ENCODE assay signal across 26 mouse cellular contexts in genomic region chr9:7990897-7991296, GRCm38 (mm10). TPM values are rescaled to one million over a fixed set of nuclear protein-coding genes. Genes with fewer than 3 reads are reported as not detected.
DNase-seq lines count a peak whose midpoint lies in the region; ATAC-seq and TF ChIP-seq lines count a peak whose summit lies in the region.
"Had no signal": no experiment of that assay in that cellular context is flagged by ENCODE, and none has a peak within 500 bp of the region (broad histone marks: within the 10 kb centered on the region; RNA-seq: fewer than 3 reads in every experiment).

No protein-coding gene starts in this region.

- peak overlapping the region; percentile 31 for H3K27ac ChIP-seq in gastrocnemius, adult 2 months
- no peak overlapping the region for H3K27ac ChIP-seq in lung, embryonic 14.5 days (ENCODE audit: low read depth)
- H3K27ac ChIP-seq: forebrain, embryonic 13.5 days; heart, embryonic 15.5 days; hindbrain, embryonic 14.5 days; midbrain, embryonic 12.5 days; neural tube, embryonic 15.5 days had no signal

- H3K9me3 ChIP-seq in lung, embryonic 14.5 days (ENCODE audit: low read depth, low read length), result no peaks in the 10 kb centered on the region
- H3K9me3 ChIP-seq: forebrain, embryonic 13.5 days; heart, embryonic 15.5 days; limb, embryonic 15.5 days; midbrain, embryonic 12.5 days; neural tube, embryonic 15.5 days had no signal

- no peak for ATAC-seq in lung, embryonic 14.5 days (ENCODE audit: insufficient read depth)
- ATAC-seq: forebrain, embryonic 13.5 days; inflammation-experienced regulatory T-cells, adult 6 months had no signal

- H3K4me2 ChIP-seq in lung, embryonic 14.5 days, result no peak overlapping the region
- H3K4me2 ChIP-seq: forebrain, embryonic 13.5 days; heart, embryonic 15.5 days; hindbrain, embryonic 14.5 days; limb, embryonic 15.5 days; midbrain, embryonic 12.5 days; neural tube, embryonic 15.5 days had no signal

- no peaks in the 10 kb centered on the region for H3K4me1 ChIP-seq in lung, embryonic 14.5 days (ENCODE audit: insufficient read depth)
- peaks cover 6% of the 10 kb centered on the region; the same call in 1 of the 2 replicates for H3K4me1 ChIP-seq in lung, adult 2 months (ENCODE audit: control insufficient read depth, insufficient read depth, low read length)
- H3K4me1 ChIP-seq: midbrain, embryonic 12.5 days; neural tube, embryonic 15.5 days had no signal

- H3K4me3 ChIP-seq in gastrocnemius, adult 2 months, result no peak overlapping the region
- H3K4me3 ChIP-seq in lung, embryonic 14.5 days (ENCODE audit: low read depth, low read length), result no peak overlapping the region
- no peak overlapping the region for H3K4me3 ChIP-seq in lung, adult 2 months (replicated peaks; ENCODE audit: extremely low read depth, low read depth, low read length)
- H3K4me3 ChIP-seq: erythroblast, embryonic 14.5 days; forebrain, embryonic 13.5 days; heart, embryonic 15.5 days; limb, embryonic 15.5 days; midbrain, embryonic 12.5 days; neural tube, embryonic 15.5 days had no signal

- 74% methylated on average over 4 of the region's 4 CpGs for WGBS in lung, embryonic 14.5 days
- WGBS in lung, adult 2 months, result 61% methylated on average over 4 of the region's 4 CpGs

- no peaks in the 10 kb centered on the region for H3K27me3 ChIP-seq in lung, embryonic 14.5 days (ENCODE audit: insufficient read depth, low read length)
- H3K27me3 ChIP-seq: forebrain, embryonic 13.5 days; heart, embryonic 15.5 days; limb, embryonic 15.5 days; midbrain, embryonic 12.5 days; neural tube, embryonic 15.5 days had no signal

- no peak for TF ChIP-seq POLR2A in lung, adult 2 months (IDR thresholded peaks at IDR 0.05; ENCODE audit: borderline replicate concordance, extremely low read depth, low read depth, low read length)

- TF ChIP-seq CTCF in gastrocnemius, adult 2 months (IDR thresholded peaks at IDR 0.05), result no peak
- no peak for TF ChIP-seq CTCF in lung, embryonic 14.5 days (IDR thresholded peaks at IDR 0.05; ENCODE audit: low read depth)
- TF ChIP-seq CTCF in lung, adult 2 months (IDR thresholded peaks at IDR 0.05; ENCODE audit: insufficient read depth, low read length), result no peak

- peaks cover 41% of the 10 kb centered on the region for H3K36me3 ChIP-seq in lung, embryonic 14.5 days (ENCODE audit: insufficient read depth)
- H3K36me3 ChIP-seq: neural tube, embryonic 15.5 days had no signal

- intact Hi-C loops in gastrocnemius, adult 2 months (cut with DNase I), result no loop called here

- peak; percentile 40 for DNase-seq in gastrocnemius, adult 2 months
- DNase-seq in gastrocnemius, postnatal 10 days, result no peak
- DNase-seq in lung, embryonic 14.5 days, result peak; percentile 21
- no peak for DNase-seq in lung, adult 2 months
- DNase-seq in adipocyte (ENCODE audit: low spot score), result peak; percentile 51
- peak; percentile 80 for DNase-seq in fat pad, adult 2 months (ENCODE audit: extremely low read depth, low read depth, low spot score)
- no peak for DNase-seq in right cerebral cortex, adult 2 months (ENCODE audit: low spot score in 2 of 2)
- DNase-seq: cerebellum, adult 11-12 months; cerebellum, postnatal 10 days; heart, postnatal 4 days; kidney, adult 18-20 months; kidney, postnatal 4 days; left cerebral cortex, postnatal 4 days; right cerebral cortex, adult 18-20 months; thymus, adult 18-20 months; thymus, postnatal 36 days had no signal

- H3K9ac ChIP-seq in lung, embryonic 14.5 days, result no peak overlapping the region
- H3K9ac ChIP-seq: forebrain, embryonic 13.5 days; heart, embryonic 15.5 days; hindbrain, embryonic 14.5 days; limb, embryonic 15.5 days; midbrain, embryonic 12.5 days; neural tube, embryonic 15.5 days had no signal

RNA-seq across cellular contexts. Expression of gene Yap1, which starts 13.5 kb away (rescaled TPM):
- total RNA-seq in gastrocnemius, adult 2 months (2021), result 10 to 100 TPM; 33.6 to 51.3 TPM
- total RNA-seq in gastrocnemius, postnatal 10 days (2021), result 10 to 100 TPM; 64.7 to 73.7 TPM
- 37.7 and 42.0 TPM in 2 replicates for polyA plus RNA-seq in lung, embryonic 14.5 days (2014; fragmentation: Nextera tagmentation; extraction: Ambion mirVana)
- polyA plus RNA-seq in lung, adult 2 months (2012; rRNA removed), result 59.4 and 76.6 TPM in 2 replicates
- total RNA-seq: granulocyte monocyte progenitor cell, adult 5-6 weeks had no signal
- polyA plus RNA-seq: erythroblast, embryonic 14.5 days; inflammation-experienced regulatory T-cells, adult 6 months had no signal

RNA-seq across cellular contexts. Expression of gene Cfap300, which starts 51.7 kb away (rescaled TPM):
- under 1 TPM; 0.20 to 0.26 TPM for total RNA-seq in gastrocnemius, adult 2 months (2021)
- total RNA-seq in gastrocnemius, postnatal 10 days (2021), result 1 to 10 TPM; 1.2 to 2.0 TPM
- polyA plus RNA-seq in lung, embryonic 14.5 days (2014; fragmentation: Nextera tagmentation; extraction: Ambion mirVana), result 10.8 and 13.0 TPM in 2 replicates
- 3.9 and 5.2 TPM in 2 replicates for polyA plus RNA-seq in lung, adult 2 months (2012; rRNA removed)
- total RNA-seq: granulocyte monocyte progenitor cell, adult 5-6 weeks; megakaryocyte, adult 5-6 weeks had no signal

Comparison
In these comparisons a context has a peak if more than half of its experiments do, and no peak if none do; other contexts are left out.
1. DNase-seq: peak in gastrocnemius, adult 2 months (single experiment), lung, embryonic 14.5 days (single experiment), adipocyte (single experiment) and fat pad, adult 2 months (single experiment); none in gastrocnemius, postnatal 10 days (single experiment), lung, adult 2 months (single experiment) and right cerebral cortex, adult 2 months (0 of 2).